Mouse (Mus musculus) megakaryocyte progenitor cell, adult 5-6 weeks (primary cell): ENCODE measurements around the gene Kctd17. TPM values are rescaled to one million over a fixed set of nuclear protein-coding genes. Genes with fewer than 3 reads are reported as not detected.

Source experiments
- ATAC-seq: replicated peaks from 2 replicates; pipeline ENCODE4 v1.8.0; 2016; ENCODE audit warnings: mild to moderate bottlenecking, moderate TSS enrichment, inconsistent platforms; ENCODE audit not compliant: poor library complexity
- total RNA-seq, 2 experiments: library from RNA; stranded (forward) in 1 of 2; stranded (reverse) in 1 of 2; fragments of 157-497, 149-512 nt in 1 of 2; fragments of 200-1000 nt in 1 of 2; gene quantifications; 2 replicates each; pipeline versions ENCODE4 v1.2.3 to v1.2.4; 2015 to 2017

Gene Kctd17
- total RNA-seq, 2 experiments from 2014 or later = 8.0 to 8.3 TPM

GRCm38 (mm10) chr15:78443857-78444256 lies 15.5 kb downstream of the Kctd17 start:
- no peak for ATAC-seq

GRCm38 (mm10) chr15:78447121-78447520 lies 18.8 kb downstream of the Kctd17 start:
- ATAC-seq = no peak

- ATAC-seq = peak; percentile 68
These were observed 19.6 kb downstream of the Kctd17 start for GRCm38 (mm10) chr15:78447746-78448535.

DNA sequence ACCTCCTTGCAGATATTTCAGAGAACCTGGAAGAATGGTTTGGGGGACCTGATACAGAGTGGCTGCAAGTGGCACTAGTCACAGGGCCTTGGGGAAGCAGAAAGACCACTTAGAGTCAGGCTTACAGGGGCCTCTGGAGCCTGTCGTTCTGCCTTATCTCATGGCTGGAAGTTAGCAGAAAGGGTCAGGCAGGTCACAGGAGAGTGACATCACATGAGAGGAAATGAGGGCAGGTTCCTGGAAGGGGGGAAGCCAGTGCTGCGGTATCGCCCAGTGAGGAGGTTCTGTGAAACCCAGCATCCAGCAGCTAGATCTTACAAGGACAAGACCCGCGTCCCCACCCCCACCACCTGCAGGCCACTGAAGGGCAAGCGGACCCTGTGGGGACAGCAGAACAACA lies 20.8 kb downstream of the Kctd17 start:
- ATAC-seq = no peak

DNA sequence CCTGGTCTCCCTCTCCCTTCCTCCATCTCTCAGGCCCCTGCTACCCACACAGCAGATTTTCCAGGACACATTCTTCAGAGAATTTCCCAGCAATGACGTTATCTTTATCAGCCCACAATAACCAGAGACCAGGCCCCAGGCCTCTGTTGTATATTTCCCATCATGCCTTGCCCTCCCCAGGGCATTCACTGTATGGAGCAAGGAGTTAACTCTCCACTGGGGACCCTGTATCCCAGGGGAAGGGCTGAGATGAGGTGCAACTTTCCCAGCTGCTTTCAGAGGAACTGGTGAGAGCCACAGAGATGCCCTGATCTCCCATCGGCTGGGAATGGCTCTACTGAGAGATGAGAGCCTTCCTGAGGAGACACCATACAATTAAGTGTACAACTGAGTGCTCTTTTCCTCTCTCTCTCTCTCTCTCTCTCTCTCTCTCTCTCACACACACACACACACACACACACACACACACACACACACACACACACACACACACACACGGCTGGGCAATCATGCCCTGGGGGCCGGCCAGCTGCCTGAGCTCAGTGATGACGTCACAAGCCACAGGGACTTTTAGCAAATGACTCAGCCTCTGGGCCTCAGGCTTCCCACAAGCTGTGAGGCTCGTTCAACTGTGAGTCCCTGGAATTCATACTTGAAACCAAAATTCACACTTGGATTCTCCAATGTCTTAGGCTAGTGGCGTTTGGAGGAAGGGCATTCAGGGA lies 21.5 kb downstream of the Kctd17 start:
- peak; percentile 56 for ATAC-seq

DNA sequence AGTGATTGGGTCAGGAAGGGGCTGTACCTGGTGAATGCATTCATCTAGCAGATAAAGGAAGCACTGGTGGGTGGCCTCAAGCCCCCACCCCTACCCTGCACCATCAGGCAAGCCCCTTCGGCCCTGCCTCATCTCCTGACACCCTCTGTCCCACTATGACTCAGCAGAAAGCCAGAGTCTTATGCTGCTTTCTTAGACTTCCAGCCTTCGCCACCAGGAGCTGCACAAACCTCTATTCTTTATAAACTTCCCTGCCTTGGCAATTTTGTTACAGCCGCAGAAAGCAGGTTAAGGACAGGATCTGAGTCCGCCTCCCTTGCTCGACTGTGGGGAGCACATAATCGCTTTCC lies 22.0 kb downstream of the Kctd17 start:
- no peak; the same call in 1 of the 2 replicates for ATAC-seq

DNA sequence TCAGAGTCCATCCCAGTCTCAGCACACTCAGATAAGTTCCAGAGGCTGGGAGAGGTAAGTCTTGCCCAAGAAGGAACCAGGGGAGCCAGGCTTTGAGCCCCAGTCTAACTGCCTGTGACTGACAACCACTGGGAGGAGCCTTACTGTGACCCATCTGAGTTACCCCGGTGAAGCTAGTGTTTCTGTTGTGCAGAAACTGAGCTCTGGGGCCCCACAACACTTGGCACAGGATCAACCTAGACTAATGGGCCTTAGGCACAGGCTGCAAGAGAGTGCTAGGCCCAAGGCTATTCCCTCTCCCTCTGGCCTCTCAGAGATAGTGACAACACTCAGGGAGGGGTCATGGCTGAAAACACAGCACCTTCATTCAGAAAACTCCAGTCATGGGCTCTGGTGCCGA lies 22.8 kb downstream of the Kctd17 start:
- ATAC-seq = no peak

- no peak for ATAC-seq
These were observed 24.6 kb downstream of the Kctd17 start for GRCm38 (mm10) chr15:78452929-78453328.

DNA sequence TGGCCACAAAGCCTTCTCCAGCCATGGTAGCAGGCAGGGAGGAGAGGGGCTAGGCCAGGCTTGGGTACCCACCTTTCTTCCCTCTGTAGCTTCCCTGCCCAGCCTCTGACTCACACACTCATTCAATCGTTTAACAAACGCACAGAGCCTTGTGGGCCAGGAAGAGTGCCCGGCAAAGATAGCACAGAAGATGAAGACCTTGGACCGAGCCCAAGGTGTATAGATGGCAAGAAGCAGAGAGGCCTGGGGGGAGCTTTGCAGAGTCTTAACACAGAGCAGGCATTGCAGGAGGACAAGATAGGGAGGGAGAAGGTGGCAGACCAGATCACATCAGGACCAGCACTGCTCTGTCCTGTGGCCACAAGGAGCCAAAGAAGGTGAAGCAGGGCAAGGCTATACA lies 26.8 kb downstream of the Kctd17 start:
- ATAC-seq = peak; percentile 70

DNA sequence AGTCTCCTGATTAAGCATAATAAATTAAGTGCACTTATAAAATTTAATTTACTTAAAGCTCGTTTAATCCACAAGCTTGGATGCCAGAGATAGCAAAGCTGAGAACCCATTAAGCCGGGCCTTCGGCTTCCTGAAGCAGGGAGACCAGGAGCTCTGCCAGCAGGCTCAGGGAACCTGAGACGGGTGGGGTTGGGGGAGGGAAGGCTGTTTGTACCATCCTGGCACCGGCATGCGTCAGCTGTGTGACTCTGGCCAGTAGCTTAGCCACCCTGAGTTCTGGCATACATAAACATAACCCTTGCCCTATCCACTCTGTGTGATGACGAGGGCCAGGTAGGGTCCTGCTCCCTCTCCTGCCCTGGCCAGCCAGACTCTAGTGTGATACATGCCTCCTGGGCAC lies 27.7 kb downstream of the Kctd17 start:
- ATAC-seq = no peak

- ATAC-seq = no peak
These were observed 28.8 kb downstream of the Kctd17 start for GRCm38 (mm10) chr15:78457193-78457592.

DNA sequence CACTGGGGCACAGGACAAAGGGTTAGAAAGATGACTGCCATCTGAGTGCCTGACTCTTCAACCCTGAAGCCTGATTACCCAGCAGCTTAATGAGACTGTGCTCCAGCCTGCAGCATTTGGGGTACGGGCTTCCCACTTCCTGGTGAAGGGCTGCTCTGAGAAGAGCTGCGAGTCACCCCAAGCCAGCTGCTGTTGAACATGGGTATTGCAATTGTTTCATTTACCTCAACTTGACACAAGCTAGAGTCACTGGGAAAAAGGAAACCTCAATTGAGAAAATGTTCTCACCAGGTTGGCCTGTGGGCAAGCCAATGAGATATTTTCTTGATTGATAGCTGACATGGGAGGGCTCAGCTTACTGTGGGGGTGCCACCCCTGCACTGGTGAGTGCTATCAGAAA lies 34.6 kb downstream of the Kctd17 start:
- ATAC-seq = peak; percentile 42; the same call in 1 of the 2 replicates

GRCm38 (mm10) chr15:78466809-78467208 lies 38.4 kb downstream of the Kctd17 start:
- ATAC-seq = no peak

- ATAC-seq = no peak
These were observed 39.2 kb downstream of the Kctd17 start for GRCm38 (mm10) chr15:78467570-78467969.

DNA sequence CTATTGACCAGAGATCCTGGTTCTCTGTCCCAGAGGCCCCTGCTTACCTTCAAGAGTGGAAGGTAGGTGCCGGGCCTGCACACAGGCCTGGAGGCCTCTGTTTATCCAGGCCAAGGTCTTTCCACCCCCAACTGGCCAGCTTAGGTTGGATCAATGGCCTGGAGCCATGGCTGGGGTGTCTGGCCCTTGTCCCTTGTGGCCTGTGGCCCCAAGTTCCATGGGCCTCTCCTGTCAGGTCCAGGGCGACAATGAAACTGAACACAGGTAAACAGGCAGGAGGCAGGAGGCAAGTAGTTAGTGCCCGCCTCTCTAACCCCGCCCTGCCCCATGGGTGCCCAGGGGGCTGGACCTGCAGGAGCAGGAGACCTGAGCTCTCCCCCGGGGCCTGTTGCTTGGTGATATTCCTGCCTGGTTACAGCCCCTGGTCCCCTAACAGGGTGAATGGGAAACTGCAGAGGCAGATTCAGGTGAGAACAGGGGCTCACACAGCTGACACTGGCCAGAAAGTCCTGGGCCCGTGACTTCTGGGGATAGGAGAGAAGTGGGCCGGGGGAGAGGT lies 40.1 kb downstream of the Kctd17 start, which contains the start of gene Tmprss6:
TSS of gene Tmprss6 (minus strand) at position 256 of the 559 bp plus-strand sequence.
- ATAC-seq = no peak

GRCm38 (mm10) chr15:78470495-78471276 lies 42.3 kb downstream of the Kctd17 start:
- no peak for ATAC-seq

GRCm38 (mm10) chr15:78471902-78472301 lies 43.5 kb downstream of the Kctd17 start:
- ATAC-seq = no peak

- ATAC-seq = no peak
These were observed 45.1 kb downstream of the Kctd17 start for GRCm38 (mm10) chr15:78473442-78473841.

DNA sequence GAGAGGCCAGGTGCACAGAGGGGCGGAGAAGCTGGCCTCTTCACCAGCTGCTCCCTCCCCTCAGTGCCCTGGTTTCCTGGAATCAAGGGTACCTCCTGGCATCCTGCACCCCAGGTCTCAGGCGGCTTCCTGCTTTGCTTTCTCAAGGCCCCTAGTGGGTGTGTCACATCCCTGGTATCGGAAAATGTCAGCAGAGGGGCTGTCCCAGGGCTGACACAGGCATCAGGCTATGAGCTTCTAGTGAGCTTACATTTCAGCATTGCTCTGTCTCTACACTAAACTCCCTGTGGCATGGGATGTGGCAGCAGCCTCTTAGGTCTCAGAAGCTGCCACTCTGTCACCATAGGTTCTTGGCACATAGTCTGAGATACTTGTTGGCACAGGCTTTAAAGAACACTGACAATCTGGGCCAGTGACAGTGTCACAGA lies 47.3 kb downstream of the Kctd17 start:
- ATAC-seq = no peak

DNA sequence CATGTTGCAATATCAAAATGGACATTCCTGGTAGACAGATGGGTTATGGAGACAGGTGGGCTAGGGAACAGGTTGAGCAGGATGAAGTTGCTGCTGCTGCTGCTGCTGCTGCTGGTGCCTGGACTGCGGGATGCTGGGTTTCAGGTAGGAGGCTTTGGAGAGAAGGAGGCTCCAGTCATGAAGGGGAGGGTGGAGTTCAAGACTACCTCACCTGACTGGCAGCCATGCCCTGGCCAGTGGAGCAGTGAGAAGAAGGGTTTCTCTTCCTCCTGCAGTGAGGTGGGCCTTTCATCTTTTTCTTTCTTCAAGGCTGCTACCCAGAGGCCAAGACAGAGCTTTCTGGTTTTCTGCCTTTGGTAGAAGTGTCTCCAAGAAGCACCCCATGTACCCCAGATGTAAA lies 48.5 kb downstream of the Kctd17 start:
- no peak for ATAC-seq

DNA sequence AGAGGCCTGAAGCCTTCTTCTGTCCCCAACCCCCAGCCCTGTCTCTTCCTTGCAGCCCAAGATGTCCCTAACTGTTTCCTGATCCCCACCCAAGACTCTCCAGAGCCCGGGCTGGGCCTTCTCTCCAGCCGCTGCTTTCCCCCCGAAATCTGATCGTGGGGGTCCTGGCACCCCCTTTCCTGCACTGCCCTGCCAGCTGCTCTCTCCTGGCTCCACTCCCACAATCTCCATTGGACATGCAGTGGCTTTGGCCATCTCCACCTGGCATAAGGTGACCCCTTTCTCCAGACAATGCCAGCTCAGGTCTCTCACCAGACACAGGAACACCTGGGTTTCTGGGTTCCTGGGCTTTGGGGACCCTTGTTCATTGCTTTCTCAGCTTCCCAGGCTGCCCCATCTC lies 49.7 kb downstream of the Kctd17 start:
- ATAC-seq = no peak
